Mouse (Mus musculus) heart, postnatal 14 days (tissue): ENCODE measurements around the gene Hoxd4. TPM values are rescaled to one million over a fixed set of nuclear protein-coding genes. Genes with fewer than 3 reads are reported as not detected.

ENCODE experiments used
- DNase-seq, 2 experiments: peaks; one replicate each; pipeline ENCODE4 v3.0.0; 2021 to 2022
- intact Hi-C: fragments of 180-260 bp; cut with DNase I; formaldehyde crosslinking; loops from one replicate; pipeline ENCODE4 v1.15.1; 2025
- microRNA-seq, 2 experiments: library from miRNA; unstranded; fragments of <30 nt; microRNA quantifications; one replicate each; pipeline ENCODE4 v1.2.0; 2021 to 2022
- total RNA-seq, 2 experiments: library from RNA; stranded (reverse); gene quantifications; 2 replicates each; pipeline ENCODE4 v1.2.3; 2021

Hoxd4 gene
- total RNA-seq, 2 experiments from 2014 or later, result 0.36 to 0.51 TPM

DNA sequence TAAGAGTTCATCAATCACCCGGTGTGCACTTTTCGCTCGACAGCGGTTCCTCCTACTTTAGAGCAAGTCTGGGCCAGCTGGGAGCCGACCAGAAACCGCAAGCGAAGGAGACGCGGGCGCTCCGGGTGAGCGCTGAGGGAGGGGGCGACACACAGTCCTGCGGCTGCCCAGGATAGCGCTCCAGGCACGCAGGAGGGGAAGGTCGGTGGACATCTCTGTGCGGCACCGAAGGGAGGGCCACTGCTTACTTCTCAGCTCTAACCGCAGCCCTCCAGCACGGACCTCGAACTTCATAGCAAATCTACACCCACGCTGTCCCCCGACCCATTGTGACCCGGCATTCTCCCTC, 41.4 kb downstream of the Hoxd4 start:
- no peak for DNase-seq
- intact Hi-C loops, result no loop called here

DNA sequence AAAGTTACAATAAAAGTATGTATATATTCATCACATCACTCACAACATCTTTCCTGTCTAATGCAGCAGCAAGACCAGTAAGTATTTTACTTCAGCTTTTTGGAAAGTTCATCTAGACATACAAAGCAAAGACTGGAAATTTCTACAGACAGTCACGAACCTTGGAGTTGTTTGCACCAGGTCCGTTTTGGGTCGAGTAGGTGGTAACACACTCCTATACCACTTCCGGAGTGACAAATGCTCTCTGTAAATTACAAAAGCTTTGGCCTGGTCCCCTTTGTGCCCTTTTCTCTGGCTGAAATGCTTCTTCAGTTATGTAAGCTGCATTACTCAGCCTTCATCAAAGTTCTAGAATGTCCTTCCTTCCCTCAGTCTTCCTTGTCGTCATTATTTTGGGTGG, 42.0 kb downstream of the Hoxd4 start:
- DNase-seq, result no peak
- intact Hi-C loops, result no loop called here

- no peak for DNase-seq
Observed at GRCm38 (mm10) chr2:74760146-74760545, 48.4 kb downstream of the Hoxd4 start.

GRCm38 (mm10) chr2:74761941-74762340, 50.2 kb downstream of the Hoxd4 start:
- intact Hi-C loops, result no loop called here
- no peak for DNase-seq

More at GRCm38 (mm10) chr2:74760146-74760545, 48.4 kb downstream of the Hoxd4 start:
- intact Hi-C loops, result no loop called here

DNA sequence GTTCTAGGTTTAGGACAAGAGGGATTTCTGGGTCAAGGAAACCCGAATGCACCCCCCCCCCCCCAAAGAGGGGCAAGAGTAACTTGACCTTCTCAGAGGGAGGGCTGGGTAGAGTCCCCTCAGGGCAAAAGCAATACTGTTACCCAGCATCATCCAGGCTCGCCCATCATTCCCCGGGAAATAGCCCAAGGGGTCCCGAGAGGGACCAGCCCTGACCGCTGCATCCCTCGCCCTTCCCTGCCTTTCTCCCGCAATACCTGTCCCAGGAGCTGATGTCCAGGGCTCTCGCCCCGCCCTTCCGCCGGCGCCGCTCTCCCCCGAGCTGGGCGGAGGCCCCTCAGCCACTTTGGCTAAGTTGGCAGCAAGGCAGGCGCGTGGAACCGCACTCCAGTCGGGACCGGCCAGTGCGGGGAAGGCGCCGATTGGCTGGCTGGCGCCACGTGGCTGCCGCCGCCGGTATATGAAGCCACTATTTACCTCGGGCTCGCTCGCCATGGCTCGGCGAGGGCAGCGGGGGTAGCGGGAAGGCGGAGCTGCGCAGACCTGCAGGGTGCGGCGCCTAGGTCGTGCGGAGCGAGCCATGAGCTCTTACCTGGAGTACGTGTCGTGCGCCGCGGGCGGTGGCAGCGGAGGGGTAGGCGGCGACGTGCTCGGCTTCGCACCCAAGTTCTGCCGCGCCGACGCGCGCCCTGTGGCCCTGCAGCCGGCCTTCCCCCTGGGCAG, 51.0 kb downstream of the Hoxd4 start, which contains the start of gene Hoxd1:
Hoxd1 (plus strand) TSS at position 459 of the 723 bp plus-strand sequence.
- intact Hi-C loops, result no loop called here
- peak; percentile 17 to 29 for DNase-seq

- no peak for DNase-seq
- intact Hi-C loops, result no loop called here
Observed at GRCm38 (mm10) chr2:74763245-74763735, 51.6 kb downstream of the Hoxd4 start.

- intact Hi-C loops, result no loop called here
Observed at GRCm38 (mm10) chr2:74763976-74764375, 52.2 kb downstream of the Hoxd4 start.

GRCm38 (mm10) chr2:74774359-74774758, 62.6 kb downstream of the Hoxd4 start:
- intact Hi-C loops, result no loop called here
- DNase-seq, result no peak

More at GRCm38 (mm10) chr2:74763976-74764375, 52.2 kb downstream of the Hoxd4 start:
- DNase-seq, result no peak

- no peak for DNase-seq
- intact Hi-C loops, result no loop called here
Observed at GRCm38 (mm10) chr2:74777536-74778275, 66.0 kb downstream of the Hoxd4 start.

Small RNA genes lying within 50 kb of the gene (microRNA-seq; reads per million reads assigned to microRNA genes)
- gene Gm44463 (0 reads per million in 2 experiments), gene Mir10b (7.8 to 697 reads per million in 2 experiments)

Other genes with a start within 250 kb of the Hoxd4 start
- gene Lnpk, start 132.5 kb upstream of the Hoxd4 start, total RNA-seq, result 10 to 100 TPM; 16.8 to 18.8 TPM
- gene Evx2, start 52.4 kb upstream of the Hoxd4 start, total RNA-seq, result not detected
- not detected for gene Hoxd13, start 43.6 kb upstream of the Hoxd4 start, total RNA-seq
- gene Hoxd12, start 36.9 kb upstream of the Hoxd4 start, total RNA-seq, result not detected
- gene Hoxd11, start 32.4 kb upstream of the Hoxd4 start, total RNA-seq, result not detected
- gene Hoxd10, start 20.0 kb upstream of the Hoxd4 start, total RNA-seq, result under 1 TPM in 1 of 2 experiments, not detected in 1; 0.14 TPM
- under 1 TPM; 0.12 to 0.24 TPM for gene Hoxd9, start 14.2 kb upstream of the Hoxd4 start, total RNA-seq
- gene Hoxd8, start 7.3 kb upstream of the Hoxd4 start, total RNA-seq, result 1 to 10 TPM; 1.5 to 1.6 TPM
- not detected for gene Hoxd3, start within 50 bp of the Hoxd4 start, total RNA-seq
- under 1 TPM in 1 of 2 experiments, not detected in 1; 0.07 TPM for gene Gm28230, start 14.8 kb downstream of the Hoxd4 start, total RNA-seq
- gene Hoxd1, start 51.1 kb downstream of the Hoxd4 start, total RNA-seq, result not detected
- 100 to 1,000 TPM; 104 to 121 TPM for gene Mtx2, start 113.9 kb downstream of the Hoxd4 start, total RNA-seq